Mouse (Mus musculus) testis, adult 2 months (tissue): ENCODE measurements at regions not wholly inside any gene's neighbourhood (a gene's known extent, or its start where the extent isn't known, plus 50 kb on each side); places are given as distances from the start of the nearest gene placed in this dataset.

Experiments used
- CTCF ChIP-seq: fragments of 200-500 bp; IDR thresholded peaks from 2 replicates; pipeline ENCODE4 v1.5.1; 2012; ENCODE audit warnings: low read depth, mild to moderate bottlenecking, inconsistent platforms, low read length, moderate library complexity; ENCODE audit not compliant: control insufficient read depth, insufficient read depth, insufficient replicate concordance
- POLR2A ChIP-seq: fragments of 200-500 bp; IDR thresholded peaks from 2 replicates; pipeline ENCODE4 v1.6.1; 2012; ENCODE audit warnings: low read depth, mild to moderate bottlenecking, inconsistent platforms, low read length, moderate library complexity; ENCODE audit not compliant: control insufficient read depth

DNA sequence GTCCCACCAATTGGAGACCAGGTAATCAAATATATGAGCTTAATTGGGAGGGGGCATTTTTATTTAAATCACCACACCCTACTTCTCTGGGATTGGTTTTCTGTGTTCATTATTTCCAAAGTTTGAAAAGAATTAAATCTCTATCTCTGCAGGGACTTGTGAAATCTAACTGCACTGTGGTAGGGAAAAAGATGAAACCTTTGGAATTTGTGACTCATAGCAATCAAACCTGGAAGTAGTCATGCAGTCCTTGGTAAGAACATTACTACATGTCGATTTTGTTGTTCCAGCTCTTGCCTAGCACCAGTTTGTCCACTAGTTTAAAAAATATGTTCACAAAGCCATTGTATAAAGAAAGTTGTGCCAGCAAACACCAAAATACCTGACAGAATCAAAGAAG lies 54.5 kb upstream of the Tars start:
- no peak for TF ChIP-seq CTCF
- TF ChIP-seq POLR2A = no peak
